Mouse (Mus musculus) c-Kit-negative CD71-positive TER-119-positive erythroid progenitor cells, embryonic 14.5 days (primary cell): Measurements from ENCODE around the gene Ggt5.

Source experiments
- DNase-seq: peaks from one replicate; pipeline ENCODE4 v3.0.0-alpha.2; 2013; ENCODE audit warnings: low read depth, low spot score

The Ggt5 gene

GRCm38 (mm10) chr10:75626991-75627390 is 37.9 kb downstream of the Ggt5 start:
- no peak for DNase-seq

GRCm38 (mm10) chr10:75627490-75627889 is 38.4 kb downstream of the Ggt5 start:
- no peak for DNase-seq

- no peak for DNase-seq
Observed at GRCm38 (mm10) chr10:75632633-75633032, 43.5 kb downstream of the Ggt5 start.

GRCm38 (mm10) chr10:75633048-75633447 is 43.9 kb downstream of the Ggt5 start:
- DNase-seq = no peak

GRCm38 (mm10) chr10:75633576-75634139 is 44.5 kb downstream of the Ggt5 start:
- no peak for DNase-seq

GRCm38 (mm10) chr10:75634610-75635009 is 45.5 kb downstream of the Ggt5 start:
- DNase-seq = no peak

GRCm38 (mm10) chr10:75635019-75635692 is 46.0 kb downstream of the Ggt5 start:
- DNase-seq = no peak

- DNase-seq = peak; percentile 81
Observed at GRCm38 (mm10) chr10:75635693-75636055, 46.5 kb downstream of the Ggt5 start.

- no peak for DNase-seq
Observed at GRCm38 (mm10) chr10:75636084-75636786, 47.1 kb downstream of the Ggt5 start.

- no peak for DNase-seq
Observed at GRCm38 (mm10) chr10:75637711-75638110, 48.6 kb downstream of the Ggt5 start.

- no peak for DNase-seq
Observed at GRCm38 (mm10) chr10:75641721-75642222, 52.6 kb downstream of the Ggt5 start.

- no peak for DNase-seq
Observed at GRCm38 (mm10) chr10:75642436-75642835, 53.3 kb downstream of the Ggt5 start.

GRCm38 (mm10) chr10:75642891-75643290 is 53.8 kb downstream of the Ggt5 start:
- no peak for DNase-seq

- DNase-seq = peak; percentile 26
Observed at GRCm38 (mm10) chr10:75643741-75644343, 54.7 kb downstream of the Ggt5 start, which contains the start of gene Susd2. Susd2 (minus strand) TSS chr10:75644008.

- no peak for DNase-seq
Observed at GRCm38 (mm10) chr10:75645616-75646015, 56.5 kb downstream of the Ggt5 start.

GRCm38 (mm10) chr10:75646406-75646805 is 57.3 kb downstream of the Ggt5 start:
- DNase-seq = no peak

GRCm38 (mm10) chr10:75647362-75647761 is 58.2 kb downstream of the Ggt5 start:
- no peak for DNase-seq

GRCm38 (mm10) chr10:75648091-75648490 is 59.0 kb downstream of the Ggt5 start:
- no peak for DNase-seq

GRCm38 (mm10) chr10:75649001-75649400 is 59.9 kb downstream of the Ggt5 start:
- DNase-seq = no peak

GRCm38 (mm10) chr10:75649406-75649995 is 60.4 kb downstream of the Ggt5 start:
- DNase-seq = no peak

- DNase-seq = no peak
Observed at GRCm38 (mm10) chr10:75650306-75650902, 61.3 kb downstream of the Ggt5 start.
